Mouse (Mus musculus) kidney, embryonic 15.5 days (tissue): Measurements from ENCODE around the gene Rpl23. TPM values are rescaled to one million over a fixed set of nuclear protein-coding genes. Genes with fewer than 3 reads are reported as not detected.

ENCODE experiments used
- ATAC-seq: fragments of 200-750 bp; cut with Nextera tagmentation; replicated peaks from 2 replicates; pipeline ENCODE4 v1.8.0; 2017; ENCODE audit warnings: moderate TSS enrichment; ENCODE audit not compliant: low FRiP score
- H3K27ac ChIP-seq: fragments of 300-500 bp; sonication (generic); 2 replicates; pipeline ENCODE4 v1.5.1; 2015; ENCODE audit warnings: mild to moderate bottlenecking, inconsistent platforms
- H3K27me3 ChIP-seq: fragments of 300-500 bp; sonication (generic); 2 replicates; pipeline ENCODE4 v1.6.1; 2015; ENCODE audit warnings: inconsistent platforms
- H3K36me3 ChIP-seq: fragments of 300-500 bp; sonication (generic); 2 replicates; pipeline ENCODE4 v1.6.1; 2015; ENCODE audit warnings: inconsistent platforms
- H3K4me1 ChIP-seq: fragments of 300-500 bp; sonication (generic); 2 replicates; pipeline ENCODE4 v1.6.1; 2015; ENCODE audit warnings: inconsistent platforms
- H3K4me2 ChIP-seq: fragments of 300-500 bp; sonication (generic); 2 replicates; pipeline ENCODE4 v1.6.1; 2015; ENCODE audit warnings: moderate library complexity, mild to moderate bottlenecking, inconsistent platforms
- H3K4me3 ChIP-seq: fragments of 300-500 bp; sonication (generic); replicated peaks from 2 replicates; pipeline ENCODE4 v1.5.1; 2015; ENCODE audit warnings: mild to moderate bottlenecking, inconsistent platforms
- H3K9ac ChIP-seq: fragments of 300-500 bp; sonication (generic); 2 replicates; pipeline ENCODE4 v1.6.1; 2015; ENCODE audit warnings: mild to moderate bottlenecking, inconsistent platforms
- H3K9me3 ChIP-seq: fragments of 300-500 bp; sonication (generic); replicated peaks from 2 replicates; pipeline ENCODE4 v1.6.1; 2016; ENCODE audit warnings: inconsistent platforms
- WGBS: fragments of 180-500 bp; shearing (Covaris S2); methylation state at CpG from one replicate; pipeline ENCODE4 v1.1.7; 2015; ENCODE audit warnings: mixed read lengths; 5-methylcytosine and 5-hydroxymethylcytosine counted together
- polyA plus RNA-seq: library from polyadenylated mRNA; unstranded; fragments of >200 nt; fragmentation: Nextera tagmentation; extraction: Ambion mirVana; gene quantifications from 2 replicates; pipeline ENCODE4 v1.2.1, GENCODE M21; 2015

The Rpl23 gene
- polyA plus RNA-seq, 1 experiment from 2014 or later, result 565 TPM

GRCm38 (mm10) chr11:97804841-97805661 is 22.8 kb upstream of the Rpl23 start:
- Histone ChIP-seq H3K4me1 (peaks cover 92% of the 10 kb centered on the region), H3K27ac (peak overlapping the region; percentile 90), H3K9ac (no peak overlapping the region; the same call in 1 of the 2 replicates), H3K9me3 (no peaks in the 10 kb centered on the region), H3K36me3 (peaks cover 19% of the 10 kb centered on the region), H3K27me3 (no peaks in the 10 kb centered on the region), H3K4me3 (peak overlapping the region; percentile 15; the same call in 1 of the 2 replicates), H3K4me2 (peak overlapping the region; percentile 50)
- 10% methylated on average over 9 of the region's 9 CpGs for WGBS
- ATAC-seq, result no peak

- H3K4me2 ChIP-seq, result 0 out of 2 replicates have a peak overlapping the region, but pooled peaks have one; percentile 50
- H3K9ac ChIP-seq, result no peak overlapping the region
- ATAC-seq, result no peak
- no peaks in the 10 kb centered on the region for H3K27me3 ChIP-seq
- peaks cover 84% of the 10 kb centered on the region for H3K4me1 ChIP-seq
- H3K4me3 ChIP-seq, result no peak overlapping the region
- H3K27ac ChIP-seq, result peak overlapping the region; percentile 90
- no peaks in the 10 kb centered on the region for H3K9me3 ChIP-seq
- H3K36me3 ChIP-seq, result peaks cover 11% of the 10 kb centered on the region
- WGBS, result 67% methylated on average over 5 of the region's 5 CpGs
These were observed 21.6 kb upstream of the Rpl23 start for GRCm38 (mm10) chr11:97803847-97804246.

- peak overlapping the region; percentile 90 for H3K4me2 ChIP-seq
- no peak for ATAC-seq
- WGBS, result 43% methylated on average over 6 of the region's 6 CpGs
- H3K9ac ChIP-seq, result no peak overlapping the region
- H3K4me3 ChIP-seq, result peak overlapping the region; percentile 83; the same call in 1 of the 2 replicates
- H3K9me3 ChIP-seq, result no peaks in the 10 kb centered on the region
- peaks cover 4% of the 10 kb centered on the region; the same call in 1 of the 2 replicates for H3K36me3 ChIP-seq
- peaks cover 82% of the 10 kb centered on the region for H3K4me1 ChIP-seq
- H3K27me3 ChIP-seq, result no peaks in the 10 kb centered on the region
- H3K27ac ChIP-seq, result peak overlapping the region; percentile 99
These were observed 20.3 kb upstream of the Rpl23 start for GRCm38 (mm10) chr11:97802495-97802894.

DNA sequence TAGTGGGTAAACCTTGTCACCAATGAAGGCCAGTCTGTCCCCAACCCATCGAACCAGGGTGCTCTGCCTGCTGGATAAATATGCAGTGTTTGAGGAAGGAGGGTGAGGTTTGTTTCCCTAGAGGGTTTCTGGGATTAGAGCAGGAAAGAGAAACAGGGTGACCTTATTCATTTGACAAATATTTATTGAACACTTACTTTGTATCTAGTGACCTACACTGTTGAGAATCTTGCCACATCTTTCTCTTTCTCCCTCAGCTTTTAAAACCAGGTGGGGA is 19.9 kb upstream of the Rpl23 start:
- Histone ChIP-seq H3K36me3 (peaks cover 4% of the 10 kb centered on the region; the same call in 1 of the 2 replicates), H3K27ac (peak overlapping the region; percentile 99), H3K4me2 (peak overlapping the region; percentile 90), H3K27me3 (no peaks in the 10 kb centered on the region), H3K9me3 (no peaks in the 10 kb centered on the region), H3K4me1 (peaks cover 78% of the 10 kb centered on the region), H3K9ac (no peak overlapping the region), H3K4me3 (peak overlapping the region; percentile 83)
- no peak for ATAC-seq
- 17% methylated on average over 1 of the region's 1 CpGs for WGBS

- Histone ChIP-seq H3K4me1 (peaks cover 73% of the 10 kb centered on the region), H3K4me2 (peak overlapping the region; percentile 90), H3K4me3 (peak overlapping the region; percentile 83), H3K9me3 (no peaks in the 10 kb centered on the region), H3K9ac (peak overlapping the region; percentile 87), H3K27ac (peak overlapping the region; percentile 99), H3K36me3 (no peaks in the 10 kb centered on the region), H3K27me3 (no peaks in the 10 kb centered on the region)
- 16% methylated on average over 8 of the region's 8 CpGs for WGBS
- no peak for ATAC-seq
These were observed 19.4 kb upstream of the Rpl23 start for GRCm38 (mm10) chr11:97801409-97802193.

GRCm38 (mm10) chr11:97800691-97801408 is 18.6 kb upstream of the Rpl23 start:
- Histone ChIP-seq H3K27ac (peak overlapping the region; percentile 99), H3K4me1 (peaks cover 65% of the 10 kb centered on the region), H3K9ac (peak overlapping the region; percentile 87), H3K27me3 (no peaks in the 10 kb centered on the region), H3K9me3 (no peaks in the 10 kb centered on the region), H3K4me2 (peak overlapping the region; percentile 90), H3K36me3 (no peaks in the 10 kb centered on the region), H3K4me3 (peak overlapping the region; percentile 83)
- ATAC-seq, result no peak
- WGBS, result 3% methylated on average over 17 of the region's 17 CpGs

DNA sequence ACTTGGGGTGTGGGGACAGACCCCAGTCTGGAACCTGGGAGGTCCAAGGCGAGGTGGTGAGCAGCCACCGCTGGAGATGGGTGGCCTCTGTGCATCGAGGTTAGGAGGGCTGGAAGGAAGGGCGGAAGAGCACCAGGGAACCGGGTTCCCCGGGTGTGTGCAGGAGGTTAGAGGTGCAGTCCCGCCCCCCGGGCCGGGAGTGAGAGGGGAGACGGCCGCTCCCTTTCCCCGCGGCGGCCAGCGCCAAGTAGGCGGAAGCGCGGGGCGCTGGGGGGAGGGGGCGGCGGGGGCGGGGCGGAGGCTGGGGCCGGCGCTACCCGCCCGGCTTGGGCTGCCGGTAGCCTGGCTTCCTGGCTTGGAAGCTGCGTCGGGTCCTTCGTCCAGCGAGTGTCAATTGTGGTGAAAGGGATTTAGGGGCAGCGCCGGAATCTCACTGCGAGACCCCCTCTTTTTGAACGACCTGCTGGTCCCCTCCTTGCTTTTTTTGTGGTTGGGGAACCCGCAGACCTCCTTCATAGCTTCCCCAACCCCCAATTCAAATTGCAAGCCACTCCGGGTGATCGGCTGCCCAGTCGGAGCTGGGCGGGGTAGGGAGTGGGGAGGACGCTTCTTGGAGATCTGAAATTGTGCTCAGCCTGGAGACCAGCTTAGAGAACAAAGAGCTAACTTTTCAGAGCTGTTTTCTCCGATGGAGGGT is 17.9 kb upstream of the Rpl23 start:
- H3K27me3 ChIP-seq, result no peaks in the 10 kb centered on the region
- H3K4me1 ChIP-seq, result peaks cover 58% of the 10 kb centered on the region
- peak overlapping the region; percentile 99 for H3K27ac ChIP-seq
- peak overlapping the region; percentile 87 for H3K9ac ChIP-seq
- H3K4me3 ChIP-seq, result peak overlapping the region; percentile 83
- no peaks in the 10 kb centered on the region for H3K9me3 ChIP-seq
- under 1% methylated on average over 32 of the region's 43 CpGs for WGBS
- H3K4me2 ChIP-seq, result peak overlapping the region; percentile 90
- no peaks in the 10 kb centered on the region for H3K36me3 ChIP-seq
- ATAC-seq, result peak; percentile 63

DNA sequence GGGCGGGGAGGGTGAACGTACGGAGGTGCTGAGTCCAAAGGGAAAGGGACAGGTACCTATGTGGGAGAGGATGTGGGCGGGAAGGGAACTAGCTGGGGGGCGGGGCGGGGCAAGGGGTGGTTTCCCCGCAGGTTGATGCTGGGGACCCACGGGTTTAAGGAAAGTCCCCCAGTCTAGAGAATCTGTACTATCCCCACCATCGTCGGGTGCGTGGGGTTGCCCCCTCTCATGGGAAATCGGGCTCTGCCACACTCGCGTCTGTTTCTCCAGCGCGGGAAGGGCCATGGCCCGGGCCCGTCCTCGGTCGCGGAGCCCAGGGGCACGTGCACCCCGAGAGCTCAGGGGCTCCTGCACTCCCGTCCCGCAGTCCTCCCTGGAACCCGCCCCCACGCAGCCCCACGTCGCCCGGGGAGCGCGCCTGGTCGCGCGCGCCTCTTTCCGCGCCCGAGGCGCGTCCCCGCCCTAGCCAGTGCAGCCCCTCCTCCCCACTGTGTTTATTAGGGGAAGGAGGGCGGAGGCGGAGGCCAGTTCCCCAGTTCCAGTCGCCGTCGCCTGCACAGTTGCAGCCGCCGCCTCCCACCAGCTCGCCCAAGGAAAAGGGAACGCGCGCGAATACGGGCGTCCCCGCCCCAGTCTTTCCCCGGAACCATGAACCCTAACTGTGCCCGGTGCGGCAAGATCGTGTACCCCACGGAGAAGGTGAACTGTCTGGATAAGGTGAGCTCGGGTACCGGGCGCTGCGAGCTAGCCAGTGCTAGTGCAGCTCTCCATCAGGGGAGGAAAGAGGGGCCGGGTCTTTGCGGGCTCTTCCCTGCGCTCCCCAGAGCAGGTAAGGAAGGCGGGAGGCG is 17.1 kb upstream of the Rpl23 start:
- Histone ChIP-seq H3K27ac (peak overlapping the region; percentile 99), H3K9ac (peak overlapping the region; percentile 87), H3K4me2 (peak overlapping the region; percentile 90), H3K9me3 (no peaks in the 10 kb centered on the region), H3K4me1 (peaks cover 51% of the 10 kb centered on the region), H3K36me3 (no peaks in the 10 kb centered on the region), H3K27me3 (no peaks in the 10 kb centered on the region), H3K4me3 (peak overlapping the region; percentile 83)
- peak; percentile 86 for ATAC-seq
- under 1% methylated on average over 71 of the region's 71 CpGs for WGBS

DNA sequence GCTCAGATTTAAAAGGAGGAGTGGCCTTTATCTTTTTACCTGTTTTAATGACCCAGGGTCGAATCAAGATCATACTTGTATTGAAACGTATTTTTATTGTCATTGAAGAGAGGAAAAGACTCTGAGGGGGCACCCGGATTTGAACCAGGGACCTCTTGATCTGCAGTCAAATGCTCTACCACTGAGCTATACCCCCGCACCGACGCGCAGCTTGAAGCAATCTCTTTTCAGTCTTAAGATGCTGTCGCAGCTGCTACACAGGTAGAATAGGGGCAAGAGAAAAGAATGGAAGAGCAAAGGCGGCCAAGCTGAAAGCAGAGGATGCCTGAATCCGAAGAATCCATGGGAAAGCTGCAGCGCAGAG is 16.5 kb upstream of the Rpl23 start, which contains the start of gene Lasp1:
Lasp1 (plus strand) TSS at position 219 of the 364 bp plus-strand sequence.
- WGBS, result 0% methylated on average over 11 of the region's 11 CpGs
- peak; percentile 59 for ATAC-seq
- H3K9ac ChIP-seq, result peak within 1 kb of the TSS; percentile 87

GRCm38 (mm10) chr11:97798083-97798435 is 15.8 kb upstream of the Rpl23 start:
- 29% methylated on average over 8 of the region's 8 CpGs for WGBS
- no peak for ATAC-seq
- no peaks in the 10 kb centered on the region for H3K27me3 ChIP-seq
- H3K4me1 ChIP-seq, result peaks cover 41% of the 10 kb centered on the region
- peak overlapping the region; percentile 83 for H3K4me3 ChIP-seq
- peak overlapping the region; percentile 99; the same call in 1 of the 2 replicates for H3K27ac ChIP-seq
- H3K9me3 ChIP-seq, result no peaks in the 10 kb centered on the region
- no peaks in the 10 kb centered on the region for H3K36me3 ChIP-seq
- H3K9ac ChIP-seq, result no peak overlapping the region
- H3K4me2 ChIP-seq, result peak overlapping the region; percentile 90

More for the DNA sequence above, 16.5 kb upstream of the Rpl23 start, which contains the start of gene Lasp1:
- Histone ChIP-seq H3K27me3 (no peaks in the 10 kb centered on the region), H3K27ac (peak within 1 kb of the TSS; percentile 99), H3K9me3 (no peaks in the 10 kb centered on the region), H3K4me3 (peak within 1 kb of the TSS; percentile 83), H3K4me1 (peaks cover 45% of the 10 kb centered on the region), H3K4me2 (peak within 1 kb of the TSS; percentile 90), H3K36me3 (no peaks in the 10 kb centered on the region)
